Comparison of ENCODE assay signal across 13 mouse cellular contexts in genomic region chr8:45714806-45715205, GRCm38 (mm10).
A peak's percentile ranks its signal among the peaks of the same experiment; 100 is the strongest.
DNase-seq lines count a peak whose midpoint lies in the region; ATAC-seq and TF ChIP-seq lines count a peak whose summit lies in the region.
"Had no signal": no experiment of that assay in that cellular context is flagged by ENCODE, and none has a peak within 500 bp of the region (broad histone marks: within the 10 kb centered on the region; RNA-seq: fewer than 3 reads in every experiment).

No protein-coding gene starts in this region.

- no peak overlapping the region for H3K4me3 ChIP-seq in heart, postnatal 0 days (ENCODE audit: low read depth, low read length)
- H3K4me3 ChIP-seq in midbrain, embryonic 12.5 days, result no peak overlapping the region
- H3K4me3 ChIP-seq in midbrain, embryonic 10.5 days, result no peak overlapping the region
- H3K4me3 ChIP-seq in forebrain, embryonic 13.5 days, result no peak overlapping the region
- H3K4me3 ChIP-seq in neural tube, embryonic 15.5 days (replicated peaks), result no peak overlapping the region
- no peak overlapping the region for H3K4me3 ChIP-seq in gastrocnemius, adult 2 months
- H3K4me3 ChIP-seq: embryonic facial prominence, embryonic 15.5 days had no signal

- no peaks in the 10 kb centered on the region for H3K9me3 ChIP-seq in heart, postnatal 0 days (replicated peaks; ENCODE audit: control insufficient read depth, low read length)
- H3K9me3 ChIP-seq in midbrain, embryonic 12.5 days, result no peaks in the 10 kb centered on the region
- H3K9me3 ChIP-seq in midbrain, embryonic 10.5 days (replicated peaks), result no peaks in the 10 kb centered on the region
- H3K9me3 ChIP-seq in forebrain, embryonic 13.5 days (replicated peaks), result no peaks in the 10 kb centered on the region
- no peaks in the 10 kb centered on the region for H3K9me3 ChIP-seq in neural tube, embryonic 15.5 days (replicated peaks)
- H3K9me3 ChIP-seq: embryonic facial prominence, embryonic 15.5 days had no signal

- no peak for TF ChIP-seq EP300 in heart, postnatal 0 days (IDR thresholded peaks at IDR 0.05; ENCODE audit: low read depth)

- no peak for TF ChIP-seq CTCF in heart, postnatal 0 days (IDR thresholded peaks at IDR 0.05; ENCODE audit: low read depth)
- no peak for TF ChIP-seq CTCF in gastrocnemius, adult 2 months (IDR thresholded peaks at IDR 0.05)

- H3K9ac ChIP-seq in heart, postnatal 0 days (replicated peaks; ENCODE audit: low read depth, low read length), result no peak overlapping the region
- no peak overlapping the region for H3K9ac ChIP-seq in midbrain, embryonic 12.5 days (replicated peaks)
- no peak overlapping the region for H3K9ac ChIP-seq in forebrain, embryonic 13.5 days
- no peak overlapping the region for H3K9ac ChIP-seq in neural tube, embryonic 15.5 days (replicated peaks)
- H3K9ac ChIP-seq: embryonic facial prominence, embryonic 15.5 days had no signal

- peaks cover 18% of the 10 kb centered on the region for H3K4me1 ChIP-seq in heart, postnatal 0 days (ENCODE audit: control insufficient read depth, insufficient read depth)
- H3K4me1 ChIP-seq in midbrain, embryonic 12.5 days, result peaks cover 14% of the 10 kb centered on the region
- H3K4me1 ChIP-seq in midbrain, embryonic 10.5 days, result peaks cover 11% of the 10 kb centered on the region; the same call in 1 of the 2 replicates
- peaks cover 32% of the 10 kb centered on the region for H3K4me1 ChIP-seq in forebrain, embryonic 13.5 days
- peaks cover 12% of the 10 kb centered on the region; the same call in 1 of the 2 replicates for H3K4me1 ChIP-seq in neural tube, embryonic 15.5 days
- H3K4me1 ChIP-seq: embryonic facial prominence, embryonic 15.5 days had no signal

- intact Hi-C loops in gastrocnemius, adult 2 months (cut with DNase I), result no loop called here

- H3K4me2 ChIP-seq in heart, postnatal 0 days (ENCODE audit: low read depth, low read length), result no peak overlapping the region
- no peak overlapping the region for H3K4me2 ChIP-seq in midbrain, embryonic 12.5 days (replicated peaks)
- H3K4me2 ChIP-seq in forebrain, embryonic 13.5 days, result no peak overlapping the region
- no peak overlapping the region for H3K4me2 ChIP-seq in neural tube, embryonic 15.5 days
- H3K4me2 ChIP-seq: embryonic facial prominence, embryonic 15.5 days; liver, embryonic 11.5 days had no signal

- H3K27me3 ChIP-seq in heart, postnatal 0 days (ENCODE audit: control insufficient read depth, insufficient read depth, low read length), result no peaks in the 10 kb centered on the region
- no peaks in the 10 kb centered on the region for H3K27me3 ChIP-seq in midbrain, embryonic 12.5 days
- no peaks in the 10 kb centered on the region for H3K27me3 ChIP-seq in midbrain, embryonic 10.5 days (ENCODE audit: low read depth, poor library complexity, severe bottlenecking)
- no peaks in the 10 kb centered on the region for H3K27me3 ChIP-seq in forebrain, embryonic 13.5 days
- no peaks in the 10 kb centered on the region for H3K27me3 ChIP-seq in neural tube, embryonic 15.5 days (replicated peaks)
- H3K27me3 ChIP-seq: embryonic facial prominence, embryonic 15.5 days had no signal

- H3K36me3 ChIP-seq in heart, postnatal 0 days (replicated peaks; ENCODE audit: control insufficient read depth, insufficient read depth, low read length), result peaks cover 40% of the 10 kb centered on the region
- no peaks in the 10 kb centered on the region for H3K36me3 ChIP-seq in midbrain, embryonic 12.5 days
- 0 out of 2 replicates have a peak, but pooled peaks cover 6% of the 10 kb centered on the region for H3K36me3 ChIP-seq in midbrain, embryonic 10.5 days
- no peaks in the 10 kb centered on the region for H3K36me3 ChIP-seq in forebrain, embryonic 13.5 days (ENCODE audit: poor library complexity, severe bottlenecking)
- no peaks in the 10 kb centered on the region for H3K36me3 ChIP-seq in neural tube, embryonic 15.5 days
- H3K36me3 ChIP-seq: embryonic facial prominence, embryonic 15.5 days had no signal

- peak overlapping the region; percentile 52; the same call in 1 of the 2 replicates for H3K27ac ChIP-seq in heart, postnatal 0 days (ENCODE audit: low read depth)
- H3K27ac ChIP-seq in midbrain, embryonic 12.5 days (replicated peaks), result peak overlapping the region; percentile 42; the same call in 1 of the 2 replicates
- H3K27ac ChIP-seq in midbrain, embryonic 10.5 days (replicated peaks), result no peak overlapping the region
- peak overlapping the region; percentile 89 for H3K27ac ChIP-seq in forebrain, embryonic 13.5 days
- 0 out of 2 replicates have a peak overlapping the region, but pooled peaks have one; percentile 9 for H3K27ac ChIP-seq in neural tube, embryonic 15.5 days (replicated peaks)
- H3K27ac ChIP-seq in gastrocnemius, adult 2 months, result no peak overlapping the region
- H3K27ac ChIP-seq: embryonic facial prominence, embryonic 15.5 days had no signal

- 52% methylated on average over 3 of the region's 3 CpGs for WGBS in heart, postnatal 0 days
- 36% methylated on average over 3 of the region's 3 CpGs for WGBS in midbrain, embryonic 12.5 days
- WGBS in midbrain, embryonic 10.5 days, result 75% methylated on average over 3 of the region's 3 CpGs
- 19% methylated on average over 3 of the region's 3 CpGs for WGBS in forebrain, embryonic 13.5 days
- 9% methylated on average over 3 of the region's 3 CpGs for WGBS in neural tube, embryonic 15.5 days

- no peak for DNase-seq in heart, postnatal 0 days (ENCODE audit: low spot score)
- DNase-seq in heart, adult 8-10 months (ENCODE audit: low spot score), result no peak
- DNase-seq in midbrain, embryonic 10.5 days (ENCODE audit: low spot score), result no peak
- DNase-seq in urinary bladder, adult 2 months (ENCODE audit: low spot score), result no peak
- no peak for DNase-seq in gastrocnemius, adult 2 months
- DNase-seq: adrenal gland, postnatal 14 days; cerebellum, postnatal 36 days; heart, adult 18-20 months had no signal

- no peak for ATAC-seq in heart, postnatal 0 days (ENCODE audit: insufficient read depth, low read depth)
- 0 out of 2 replicates have a peak, but pooled peaks have one; percentile 52 for ATAC-seq in midbrain, embryonic 12.5 days (ENCODE audit: low FRiP score, low read depth)
- ATAC-seq in forebrain, embryonic 13.5 days, result peak; percentile 57
- ATAC-seq in neural tube, embryonic 15.5 days (ENCODE audit: low FRiP score), result peak; percentile 65; the same call in 1 of the 2 replicates

Comparison
In these comparisons a context has a peak if more than half of its experiments do, and no peak if none do; other contexts are left out.
1. H3K27ac ChIP-seq: peak in heart, postnatal 0 days (single experiment), midbrain, embryonic 12.5 days (single experiment), forebrain, embryonic 13.5 days (single experiment) and neural tube, embryonic 15.5 days (single experiment); none in midbrain, embryonic 10.5 days (single experiment) and gastrocnemius, adult 2 months (single experiment).